Mouse (Mus musculus) liver, embryonic 14.5 days (tissue): ENCODE measurements around the gene Nod2. TPM values are rescaled to one million over a fixed set of nuclear protein-coding genes. Genes with fewer than 3 reads are reported as not detected.

Experiments
- ATAC-seq: fragments of 200-750 bp; cut with Nextera tagmentation; 2 replicates; pipeline ENCODE4 v1.8.0; 2017; ENCODE audit warnings: moderate number of reproducible peaks, mild to moderate bottlenecking, moderate library complexity; ENCODE audit not compliant: insufficient read depth
- DNase-seq, 3 experiments: peaks; one replicate each; pipeline ENCODE4 v3.0.0-alpha.2; 2012 to 2013; ENCODE audit warnings: low read depth in 3 of 3, low spot score in 3 of 3
- H3K27ac ChIP-seq: fragments of 300-500 bp; sonication (generic); 2 replicates; pipeline ENCODE4 v1.5.1; 2014; ENCODE audit warnings: moderate library complexity, mild to moderate bottlenecking, control low read depth, inconsistent platforms
- H3K27me3 ChIP-seq: fragments of 300-500 bp; sonication (generic); 2 replicates; pipeline ENCODE4 v1.6.1; 2014; ENCODE audit warnings: mild to moderate bottlenecking, low read length, moderate library complexity; ENCODE audit not compliant: control insufficient read depth, insufficient read depth
- H3K36me3 ChIP-seq: fragments of 300-500 bp; sonication (generic); replicated peaks from 2 replicates; pipeline ENCODE4 v1.6.1; 2014; ENCODE audit warnings: low read depth; ENCODE audit not compliant: control insufficient read depth, insufficient read depth
- H3K4me1 ChIP-seq, 2 experiments: fragments of 200-500 bp in 1 of 2; fragments of 300-500 bp in 1 of 2; sonication (generic) in 1 of 2; replicated peaks; 2 replicates each; pipeline ENCODE4 v1.6.1; 2012 to 2014; ENCODE audit warnings: antibody characterized with exemption in 1 of 2, inconsistent platforms in 1 of 2, low read length in 1 of 2; ENCODE audit not compliant: control insufficient read depth in 2 of 2, insufficient read depth in 2 of 2
- H3K4me2 ChIP-seq: fragments of 300-500 bp; sonication (generic); 2 replicates; pipeline ENCODE4 v1.6.1; 2014; ENCODE audit warnings: low read depth, mild to moderate bottlenecking, control low read depth, moderate library complexity
- H3K4me3 ChIP-seq, 2 experiments: fragments of 200-500 bp in 1 of 2; fragments of 300-500 bp in 1 of 2; sonication (generic) in 1 of 2; 2 replicates each; pipeline ENCODE4 v1.5.1; 2012 to 2014; ENCODE audit warnings: low read depth in 2 of 2, low read length in 2 of 2, mild to moderate bottlenecking in 2 of 2, control low read depth in 1 of 2, inconsistent platforms in 1 of 2, moderate library complexity in 1 of 2; ENCODE audit not compliant: insufficient read depth in 1 of 2
- H3K9ac ChIP-seq: fragments of 300-500 bp; sonication (generic); replicated peaks from 2 replicates; pipeline ENCODE4 v1.6.1; 2014; ENCODE audit warnings: mild to moderate bottlenecking, control low read depth, moderate library complexity
- H3K9me3 ChIP-seq: fragments of 300-500 bp; sonication (generic); 2 replicates; pipeline ENCODE4 v1.6.1; 2016; ENCODE audit warnings: low read length, mixed read lengths; ENCODE audit not compliant: control insufficient read depth
- CTCF ChIP-seq: IDR thresholded peaks from 2 replicates; pipeline ENCODE4 v1.5.1; 2016; ENCODE audit warnings: antibody characterized with exemption, low read depth, control low read depth
- EP300 ChIP-seq: IDR thresholded peaks from 2 replicates; pipeline ENCODE4 v1.6.1; 2016; ENCODE audit warnings: antibody characterized with exemption, low read depth
- WGBS: fragments of 180-500 bp; shearing (Covaris S2); extraction: QIAGEN DNeasy Blood & Tissue Kit; methylation state at CpG from one replicate; pipeline ENCODE4 v1.1.7; 2014; ENCODE audit not compliant: insufficient replicate concordance; 5-methylcytosine and 5-hydroxymethylcytosine counted together
- polyA plus RNA-seq, 2 experiments: library from polyadenylated mRNA; depleted of rRNA in 1 of 2; stranded (reverse) in 1 of 2; unstranded in 1 of 2; fragments of >200 nt; fragmentation: Nextera tagmentation in 1 of 2; extraction: Ambion mirVana in 1 of 2; gene quantifications; 2 replicates each; pipeline versions ENCODE4 v1.2.1 to v1.2.3; 2012 to 2014

Nod2 gene
- polyA plus RNA-seq, 2 experiments = 0.04 TPM; not detected in 1

DNA sequence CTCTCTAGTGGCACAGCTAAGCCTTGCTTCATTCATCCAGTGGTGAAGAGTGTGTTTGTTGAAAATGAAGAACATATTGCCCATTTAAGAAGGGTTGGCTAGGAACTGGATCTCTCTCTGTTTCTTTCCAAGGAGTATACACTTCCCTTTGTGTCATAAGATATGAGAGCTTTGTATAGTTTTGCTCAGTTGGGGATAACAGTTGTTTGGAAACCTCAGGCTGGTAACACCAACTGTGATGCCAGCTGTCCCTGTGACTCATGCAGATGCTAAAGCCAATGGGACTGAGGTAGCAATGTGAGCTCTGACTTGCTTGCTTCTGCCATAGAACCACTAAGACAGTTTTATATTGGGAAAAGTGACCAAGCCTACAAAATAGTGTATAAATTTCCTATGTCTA lies 8.2 kb downstream of the Nod2 start:
- H3K9ac ChIP-seq = no peak overlapping the region
- no peaks in the 10 kb centered on the region for H3K36me3 ChIP-seq
- H3K4me3 ChIP-seq = no peak overlapping the region
- no peaks in the 10 kb centered on the region for H3K27me3 ChIP-seq
- TF ChIP-seq CTCF (no peak), EP300 (no peak)
- ATAC-seq (no peak), DNase-seq (no peak)
- no peak overlapping the region for H3K27ac ChIP-seq
- H3K4me1 ChIP-seq = no peaks in the 10 kb centered on the region
- H3K4me2 ChIP-seq = no peak overlapping the region
- no peaks in the 10 kb centered on the region for H3K9me3 ChIP-seq

DNA sequence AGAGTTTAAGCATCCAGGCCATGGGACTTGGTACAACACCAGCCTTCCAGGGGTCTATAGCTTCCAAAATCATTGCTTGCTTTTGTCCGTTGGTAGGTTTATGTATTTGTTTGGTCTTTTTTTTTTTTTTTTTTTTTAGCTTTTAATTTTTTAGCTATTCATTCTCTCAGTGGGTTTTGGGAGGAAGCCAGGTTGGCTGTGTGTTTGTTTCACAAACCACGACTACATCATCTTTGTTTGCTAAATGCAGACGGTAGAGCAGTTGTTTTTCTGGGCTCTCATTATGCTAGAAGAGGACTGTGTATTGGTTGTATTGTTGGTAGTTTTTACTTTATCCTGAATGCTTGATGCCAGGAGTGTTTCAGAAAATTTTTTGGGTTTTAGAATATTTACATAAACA lies 12.8 kb downstream of the Nod2 start:
- Histone ChIP-seq H3K4me3 (no peak overlapping the region), H3K9me3 (no peaks in the 10 kb centered on the region), H3K9ac (no peak overlapping the region), H3K27me3 (no peaks in the 10 kb centered on the region), H3K4me2 (no peak overlapping the region), H3K27ac (no peak overlapping the region), H3K4me1 (no peaks in the 10 kb centered on the region), H3K36me3 (no peaks in the 10 kb centered on the region)
- ATAC-seq (no peak), DNase-seq (no peak)
- TF ChIP-seq EP300 = no peak
- TF ChIP-seq CTCF = no peak
- 56% methylated on average over 3 of the region's 3 CpGs for WGBS

- TF ChIP-seq EP300 (no peak), CTCF (no peak)
These were observed 15.3 kb downstream of the Nod2 start for GRCm38 (mm10) chr8:88662401-88662821.

GRCm38 (mm10) chr8:88664121-88664520 lies 17.0 kb downstream of the Nod2 start:
- DNase-seq (no peak), ATAC-seq (no peak)
- Histone ChIP-seq H3K36me3 (no peaks in the 10 kb centered on the region), H3K4me1 (no peaks in the 10 kb centered on the region), H3K9me3 (no peaks in the 10 kb centered on the region), H3K4me2 (no peak overlapping the region), H3K27me3 (no peaks in the 10 kb centered on the region), H3K4me3 (no peak overlapping the region), H3K27ac (no peak overlapping the region), H3K9ac (no peak overlapping the region)
- no peak for TF ChIP-seq CTCF
- TF ChIP-seq EP300 = no peak
- WGBS = 73% methylated on average over 16 of the region's 16 CpGs

More at GRCm38 (mm10) chr8:88662401-88662821, 15.3 kb downstream of the Nod2 start:
- 23% methylated on average over 6 of the region's 6 CpGs for WGBS
- Histone ChIP-seq H3K27ac (no peak overlapping the region), H3K27me3 (no peaks in the 10 kb centered on the region), H3K4me3 (no peak overlapping the region), H3K4me2 (no peak overlapping the region), H3K9me3 (no peaks in the 10 kb centered on the region), H3K4me1 (no peaks in the 10 kb centered on the region), H3K36me3 (no peaks in the 10 kb centered on the region), H3K9ac (no peak overlapping the region)
- ATAC-seq (no peak), DNase-seq (peak in 1 of 3 experiments; percentile 29)

GRCm38 (mm10) chr8:88664947-88665346 lies 17.8 kb downstream of the Nod2 start:
- Histone ChIP-seq H3K36me3 (no peaks in the 10 kb centered on the region), H3K9me3 (no peaks in the 10 kb centered on the region), H3K9ac (no peak overlapping the region), H3K27me3 (no peaks in the 10 kb centered on the region), H3K27ac (no peak overlapping the region), H3K4me3 (no peak overlapping the region), H3K4me2 (no peak overlapping the region), H3K4me1 (no peaks in the 10 kb centered on the region)
- ATAC-seq = no peak
- TF ChIP-seq CTCF (no peak), EP300 (no peak)
- no peak for DNase-seq
- WGBS = 79% methylated on average over 19 of the region's 19 CpGs

DNA sequence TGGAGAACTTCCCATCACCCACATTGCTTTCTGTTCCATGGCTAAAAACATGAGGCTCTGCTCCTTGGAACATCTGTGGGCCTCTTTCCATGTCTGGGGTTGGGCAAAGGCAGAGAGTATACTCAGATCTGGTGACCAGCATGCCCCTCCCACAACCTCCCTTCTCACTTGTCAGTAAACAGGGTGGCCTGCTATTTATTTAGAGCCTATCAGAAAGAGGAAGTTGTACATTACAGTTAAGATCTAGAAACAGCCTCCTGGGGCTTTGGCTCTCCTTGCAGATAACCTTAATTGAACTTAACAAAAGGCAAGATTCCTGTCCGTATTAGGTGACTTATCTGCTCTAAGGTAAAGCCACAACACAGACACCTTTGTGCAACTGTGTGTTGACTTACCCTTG lies 19.3 kb downstream of the Nod2 start:
- Histone ChIP-seq H3K9me3 (no peaks in the 10 kb centered on the region), H3K27me3 (no peaks in the 10 kb centered on the region), H3K4me3 (no peak overlapping the region), H3K9ac (no peak overlapping the region), H3K36me3 (no peaks in the 10 kb centered on the region), H3K27ac (no peak overlapping the region), H3K4me1 (no peaks in the 10 kb centered on the region), H3K4me2 (no peak overlapping the region)
- WGBS = 8% methylated on average over 1 of the region's 1 CpGs
- peak in 1 of 3 experiments; percentile 7 for DNase-seq
- ATAC-seq = no peak
- no peak for TF ChIP-seq EP300
- TF ChIP-seq CTCF = no peak
